Mouse (Mus musculus): ENCODE measurements around the gene Mapkapk5. TPM values are rescaled to one million over a fixed set of nuclear protein-coding genes. Genes with fewer than 3 reads are reported as not detected.

Gene Mapkapk5
- polyA plus RNA-seq (2015; fragmentation: Nextera tagmentation; extraction: Ambion mirVana) = 28.0 and 43.6 TPM in 2 replicates

DNA sequence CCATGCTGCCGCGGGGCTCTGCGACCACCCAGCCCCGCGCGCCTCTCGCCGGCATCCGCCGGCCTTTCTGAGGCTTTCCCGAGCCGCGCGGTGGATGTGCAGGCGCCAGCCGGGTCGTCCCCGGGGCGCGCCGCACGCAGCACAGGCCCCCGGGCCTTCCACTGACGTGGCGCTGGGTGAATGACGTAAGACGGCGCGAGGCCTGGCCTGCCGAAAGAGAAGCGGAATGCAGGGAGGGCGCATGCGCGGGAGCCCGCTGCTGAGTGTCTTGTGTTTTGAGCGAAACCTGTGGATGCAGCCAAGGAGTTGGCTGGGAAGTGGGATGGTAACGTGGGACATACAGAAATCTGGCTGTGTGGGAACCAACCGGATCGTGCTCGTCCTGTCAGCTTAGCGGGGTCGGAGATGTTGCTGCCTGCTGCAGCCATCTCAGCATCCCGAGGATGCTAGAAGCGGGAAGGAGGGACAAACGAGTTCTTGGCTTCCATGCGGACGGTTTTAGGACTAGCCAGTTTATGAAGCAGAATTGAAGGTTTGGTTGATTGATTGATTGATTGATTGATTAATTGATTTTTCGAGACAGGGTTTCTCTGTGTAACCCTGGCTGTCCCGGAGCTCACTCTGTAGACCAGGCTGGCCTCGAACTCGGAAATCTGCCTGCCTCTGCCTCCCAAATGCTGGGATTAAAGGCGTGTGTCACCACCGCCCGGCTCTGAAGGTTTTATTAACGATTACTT is at the start of gene Mapkapk5:
Mapkapk5 (minus strand) TSS at position 113 of the 737 bp plus-strand sequence.

GRCm38 (mm10) chr5:121593451-121594401 is 48.0 kb upstream of the Mapkapk5 start, which contains the start of gene Aldh2:
Gene Aldh2, minus strand, starts transcription at chr5:121593824.

GRCm38 (mm10) chr5:121544910-121545792 is 554 bp downstream of the Mapkapk5 start, which contains the start of the genes Adam1a and Gm42878:
Gene Adam1a, minus strand, starts transcription at chr5:121545482.
Gene Gm42878, minus strand, starts transcription at chr5:121545482.

DNA sequence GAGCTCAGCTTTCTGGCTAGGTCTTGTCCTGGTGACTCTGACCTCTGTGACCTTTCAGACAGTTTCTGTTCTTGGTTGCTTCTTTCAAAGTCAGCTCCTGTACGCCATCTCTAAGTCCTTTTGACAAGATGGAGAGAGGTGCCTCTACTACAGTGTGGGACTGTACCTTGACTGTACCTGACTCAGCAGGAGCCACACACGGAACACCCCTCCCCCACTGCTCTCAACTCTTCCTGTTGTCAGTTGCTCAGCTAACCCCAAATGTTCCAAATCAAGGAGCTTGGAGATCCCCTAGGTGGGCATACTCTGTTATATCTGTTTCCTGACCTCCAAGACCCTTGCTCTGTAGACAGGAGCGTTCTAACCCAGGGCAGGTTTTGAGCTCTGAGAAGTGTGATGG is 42.5 kb downstream of the Mapkapk5 start, which contains the start of gene Adam1b:
Adam1b (minus strand) TSS at position 205 of the 400 bp plus-strand sequence.

Other genes with a start within 250 kb of the Mapkapk5 start
- 54.6 and 67.4 TPM in 2 replicates for gene Trafd1, start 160.3 kb downstream of the Mapkapk5 start, polyA plus RNA-seq (2015; fragmentation: Nextera tagmentation; extraction: Ambion mirVana)
- 14.5 and 21.9 TPM in 2 replicates for gene Naa25, start 148.0 kb downstream of the Mapkapk5 start, polyA plus RNA-seq (2015; fragmentation: Nextera tagmentation; extraction: Ambion mirVana)
- gene Tmem116, start 94.0 kb downstream of the Mapkapk5 start, polyA plus RNA-seq (2015; fragmentation: Nextera tagmentation; extraction: Ambion mirVana) = 2.1 and 5.5 TPM in 2 replicates
- 116 and 122 TPM in 2 replicates for gene Erp29, start 93.4 kb downstream of the Mapkapk5 start, polyA plus RNA-seq (2015; fragmentation: Nextera tagmentation; extraction: Ambion mirVana)
- gene Adam1b, start 42.5 kb downstream of the Mapkapk5 start, polyA plus RNA-seq (2015; fragmentation: Nextera tagmentation; extraction: Ambion mirVana) = not detected in 2 replicates
- gene Adam1a, start 423 bp downstream of the Mapkapk5 start, polyA plus RNA-seq (2015; fragmentation: Nextera tagmentation; extraction: Ambion mirVana) = 0.71 and 0.99 TPM in 2 replicates
- gene Gm42878, start 423 bp downstream of the Mapkapk5 start, polyA plus RNA-seq (2015; fragmentation: Nextera tagmentation; extraction: Ambion mirVana) = not detected in 2 replicates
- gene Aldh2, start 47.9 kb upstream of the Mapkapk5 start, polyA plus RNA-seq (2015; fragmentation: Nextera tagmentation; extraction: Ambion mirVana) = 233 and 493 TPM in 2 replicates
- gene Acad12, start 73.0 kb upstream of the Mapkapk5 start, polyA plus RNA-seq (2015; fragmentation: Nextera tagmentation; extraction: Ambion mirVana) = 5.8 and 9.6 TPM in 2 replicates
- 4.5 and 5.3 TPM in 2 replicates for gene Acad10, start 114.6 kb upstream of the Mapkapk5 start, polyA plus RNA-seq (2015; fragmentation: Nextera tagmentation; extraction: Ambion mirVana)
- gene Brap, start 114.7 kb upstream of the Mapkapk5 start, polyA plus RNA-seq (2015; fragmentation: Nextera tagmentation; extraction: Ambion mirVana) = 29.9 and 36.1 TPM in 2 replicates
- gene Atxn2, start 165.4 kb upstream of the Mapkapk5 start, polyA plus RNA-seq (2015; fragmentation: Nextera tagmentation; extraction: Ambion mirVana) = 63.0 and 79.0 TPM in 2 replicates